Comparison of ENCODE assay signal across 22 mouse cellular contexts in genomic region chrX:99457996-99458395, GRCm38 (mm10). TPM values are rescaled to one million over a fixed set of nuclear protein-coding genes. Genes with fewer than 3 reads are reported as not detected.
A peak's percentile ranks its signal among the peaks of the same experiment; 100 is the strongest.
DNase-seq lines count a peak whose midpoint lies in the region; ATAC-seq and TF ChIP-seq lines count a peak whose summit lies in the region.
"Had no signal": no experiment of that assay in that cellular context is flagged by ENCODE, and none has a peak within 500 bp of the region (broad histone marks: within the 10 kb centered on the region; RNA-seq: fewer than 3 reads in every experiment).

No protein-coding gene starts in this region.

- WGBS in intestine, embryonic 14.5 days = 30% methylated on average over 8 of the region's 8 CpGs
- 69% methylated on average over 8 of the region's 8 CpGs for WGBS in intestine, postnatal 0 days
- WGBS in lung, postnatal 0 days = 26% methylated on average over 8 of the region's 8 CpGs

- peaks cover 17% of the 10 kb centered on the region; the same call in 1 of the 2 replicates for H3K4me1 ChIP-seq in intestine, embryonic 14.5 days (replicated peaks; ENCODE audit: control insufficient read depth, insufficient read depth, low read length)
- H3K4me1 ChIP-seq in intestine, postnatal 0 days (replicated peaks; ENCODE audit: control insufficient read depth, insufficient read depth, low read length) = no peaks in the 10 kb centered on the region
- no peaks in the 10 kb centered on the region for H3K4me1 ChIP-seq in lung, postnatal 0 days (ENCODE audit: insufficient read depth, low read depth, low read length)

- no peak overlapping the region for H3K9ac ChIP-seq in intestine, embryonic 14.5 days (ENCODE audit: low read length)
- no peak overlapping the region for H3K9ac ChIP-seq in intestine, postnatal 0 days (ENCODE audit: low read depth, low read length)
- H3K9ac ChIP-seq in lung, postnatal 0 days (replicated peaks; ENCODE audit: low read depth) = no peak overlapping the region
- H3K9ac ChIP-seq: limb, embryonic 15.5 days; liver, postnatal 0 days; stomach, embryonic 15.5 days had no signal

- no peak for ATAC-seq in intestine, embryonic 14.5 days (replicated peaks; ENCODE audit: low FRiP score, low TSS enrichment, low read depth)
- ATAC-seq in intestine, postnatal 0 days = no peak
- peak; percentile 36; the same call in 1 of the 2 replicates for ATAC-seq in lung, postnatal 0 days
- ATAC-seq: CD4-positive, CD25-positive, alpha-beta regulatory T cell, adult 4 months; forebrain, embryonic 14.5 days; liver, postnatal 0 days had no signal

- TF ChIP-seq EP300 in lung, postnatal 0 days (IDR thresholded peaks at IDR 0.05) = no peak

- no peak overlapping the region for H3K4me2 ChIP-seq in intestine, embryonic 14.5 days (ENCODE audit: low read length)
- H3K4me2 ChIP-seq in intestine, postnatal 0 days (replicated peaks; ENCODE audit: low read depth) = no peak overlapping the region
- no peak overlapping the region for H3K4me2 ChIP-seq in lung, postnatal 0 days (replicated peaks; ENCODE audit: low read depth, low read length)
- H3K4me2 ChIP-seq: limb, embryonic 15.5 days; stomach, embryonic 15.5 days had no signal

- TF ChIP-seq CTCF in intestine, postnatal 0 days (IDR thresholded peaks at IDR 0.05; ENCODE audit: low read depth) = no peak
- no peak for TF ChIP-seq CTCF in lung, postnatal 0 days (IDR thresholded peaks at IDR 0.05)

- no peaks in the 10 kb centered on the region for H3K36me3 ChIP-seq in intestine, embryonic 14.5 days (ENCODE audit: control insufficient read depth, insufficient read depth, low read length)
- no peaks in the 10 kb centered on the region for H3K36me3 ChIP-seq in intestine, postnatal 0 days (ENCODE audit: control insufficient read depth, insufficient read depth)
- H3K36me3 ChIP-seq in lung, postnatal 0 days (ENCODE audit: insufficient read depth, low read length) = no peaks in the 10 kb centered on the region
- H3K36me3 ChIP-seq: limb, embryonic 15.5 days; stomach, embryonic 15.5 days had no signal

- no peaks in the 10 kb centered on the region for H3K9me3 ChIP-seq in intestine, embryonic 14.5 days (ENCODE audit: control insufficient read depth, low read length)
- H3K9me3 ChIP-seq in intestine, postnatal 0 days (ENCODE audit: control insufficient read depth) = no peaks in the 10 kb centered on the region
- no peaks in the 10 kb centered on the region for H3K9me3 ChIP-seq in lung, postnatal 0 days (ENCODE audit: low read length)
- H3K9me3 ChIP-seq: limb, embryonic 15.5 days; stomach, embryonic 15.5 days had no signal

- peaks cover 3% of the 10 kb centered on the region; the same call in 1 of the 2 replicates for H3K27me3 ChIP-seq in intestine, embryonic 14.5 days (replicated peaks; ENCODE audit: control insufficient read depth, insufficient read depth, low read length)
- H3K27me3 ChIP-seq in intestine, postnatal 0 days (replicated peaks; ENCODE audit: control insufficient read depth, insufficient read depth, low read length) = no peaks in the 10 kb centered on the region
- no peaks in the 10 kb centered on the region for H3K27me3 ChIP-seq in lung, postnatal 0 days (replicated peaks; ENCODE audit: insufficient read depth, low read length)
- H3K27me3 ChIP-seq: stomach, embryonic 15.5 days had no signal

- no peak overlapping the region for H3K4me3 ChIP-seq in intestine, embryonic 14.5 days (ENCODE audit: low read depth, low read length)
- H3K4me3 ChIP-seq in intestine, postnatal 0 days (ENCODE audit: low read depth, low read length) = no peak overlapping the region
- no peak overlapping the region for H3K4me3 ChIP-seq in lung, postnatal 0 days (ENCODE audit: low read depth, low read length)
- H3K4me3 ChIP-seq: layer of hippocampus, adult 2 months; left cerebral cortex, adult 2 months; limb, embryonic 15.5 days; stomach, embryonic 15.5 days had no signal

- H3K27ac ChIP-seq in intestine, embryonic 14.5 days (ENCODE audit: low read depth) = peak overlapping the region; percentile 43; the same call in 1 of the 2 replicates
- no peak overlapping the region for H3K27ac ChIP-seq in intestine, postnatal 0 days (ENCODE audit: low read depth, low read length)
- H3K27ac ChIP-seq in lung, postnatal 0 days (ENCODE audit: low read length) = no peak overlapping the region
- H3K27ac ChIP-seq: layer of hippocampus, adult 2 months; left cerebral cortex, adult 2 months; limb, embryonic 15.5 days had no signal

- peak; percentile 52 for DNase-seq in intestine, embryonic 14.5 days (ENCODE audit: low spot score)
- no peak for DNase-seq in lung, postnatal 0 days (ENCODE audit: low spot score)
- DNase-seq in lung, postnatal 25 days (ENCODE audit: low spot score) = no peak
- DNase-seq in urinary bladder, adult 2 months (ENCODE audit: low spot score) = peak; percentile 17
- DNase-seq in urinary bladder, postnatal 25 days (ENCODE audit: low spot score) = no peak
- peak; percentile 41 to 62 for DNase-seq in lung, postnatal 4 days
- no peak for DNase-seq in MN1 (ENCODE audit: low spot score)
- DNase-seq: adrenal gland, postnatal 10 days; cerebellum, adult 2 months; heart, adult 18-20 months; heart, postnatal 10 days; kidney, adult 11 months; liver, postnatal 0 days; spleen, adult 18-20 months; thymus, postnatal 36 days had no signal

RNA-seq across cellular contexts. Expression of gene Pja1, which starts 13.1 kb away (rescaled TPM):
- 143 and 161 TPM in 2 replicates for polyA plus RNA-seq in intestine, embryonic 14.5 days (2014; fragmentation: Nextera tagmentation; extraction: Ambion mirVana)
- 74.1 and 74.4 TPM in 2 replicates for polyA plus RNA-seq in intestine, postnatal 0 days (2015; fragmentation: Nextera tagmentation; extraction: Ambion mirVana)
- polyA plus RNA-seq in lung, postnatal 0 days (2015; fragmentation: Nextera tagmentation; extraction: Ambion mirVana) = 71.4 and 79.6 TPM in 2 replicates
- polyA plus RNA-seq in urinary bladder, adult 2 months (2012; rRNA removed) = 67.9 and 70.6 TPM in 2 replicates

Comparison
In these comparisons a context has a peak if more than half of its experiments do, and no peak if none do; other contexts are left out.
1. DNase-seq: peak in intestine, embryonic 14.5 days (single experiment), urinary bladder, adult 2 months (single experiment) and lung, postnatal 4 days (2 of 2); none in lung, postnatal 0 days (single experiment), lung, postnatal 25 days (single experiment), urinary bladder, postnatal 25 days (single experiment) and MN1 (single experiment).